Mouse (Mus musculus): ENCODE measurements at regions not wholly inside any gene's neighbourhood (a gene's known extent, or its start where the extent isn't known, plus 50 kb on each side); places are given as distances from the start of the nearest gene placed in this dataset.

DNA sequence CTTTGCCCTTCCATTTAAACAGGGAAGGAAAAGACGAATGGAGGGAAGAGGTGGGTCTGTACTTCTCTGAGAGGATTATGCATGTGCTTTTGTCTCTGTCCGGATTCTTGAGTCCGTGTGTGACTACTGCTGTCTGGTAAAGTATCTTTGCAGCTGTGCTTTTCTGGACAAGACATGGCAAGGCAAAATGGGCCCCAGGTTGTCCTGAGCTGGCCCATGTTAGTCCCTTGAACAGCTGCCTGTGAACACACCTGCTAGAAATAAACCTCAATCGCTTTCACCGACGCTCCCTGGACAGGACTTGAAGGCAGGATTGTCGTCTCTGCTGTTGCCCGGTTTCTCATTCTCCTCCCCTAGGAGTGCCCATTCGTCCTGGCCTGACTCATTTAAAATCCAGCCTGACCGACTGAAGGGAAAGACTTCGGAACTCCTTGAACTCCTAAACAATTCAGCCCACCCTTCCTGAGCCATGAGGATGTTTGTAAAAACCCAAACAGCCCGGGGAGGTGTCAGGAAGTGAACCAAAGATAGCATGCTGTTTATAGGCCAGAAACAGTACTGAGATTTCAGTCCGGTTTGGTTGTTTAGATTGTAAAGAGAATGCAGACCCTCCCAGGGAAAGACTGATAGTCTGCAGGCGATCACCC is 281.7 kb downstream of the Qk start:
- H3K27ac ChIP-seq (replicated peaks) = 0 out of 2 replicates have a peak overlapping the region, but pooled peaks have one; percentile 28
- no peak overlapping the region for H3K9ac ChIP-seq
- H3K9me3 ChIP-seq = no peaks in the 10 kb centered on the region
- no peak for ATAC-seq (ENCODE audit: low read depth)
- H3K4me2 ChIP-seq = no peak overlapping the region
- WGBS = 48% methylated on average over 14 of the region's 14 CpGs
- no peaks in the 10 kb centered on the region for H3K36me3 ChIP-seq
- no peaks in the 10 kb centered on the region for H3K27me3 ChIP-seq
- H3K4me3 ChIP-seq = no peak overlapping the region
- H3K4me1 ChIP-seq (replicated peaks) = peaks cover 11% of the 10 kb centered on the region; the same call in 1 of the 2 replicates

DNA sequence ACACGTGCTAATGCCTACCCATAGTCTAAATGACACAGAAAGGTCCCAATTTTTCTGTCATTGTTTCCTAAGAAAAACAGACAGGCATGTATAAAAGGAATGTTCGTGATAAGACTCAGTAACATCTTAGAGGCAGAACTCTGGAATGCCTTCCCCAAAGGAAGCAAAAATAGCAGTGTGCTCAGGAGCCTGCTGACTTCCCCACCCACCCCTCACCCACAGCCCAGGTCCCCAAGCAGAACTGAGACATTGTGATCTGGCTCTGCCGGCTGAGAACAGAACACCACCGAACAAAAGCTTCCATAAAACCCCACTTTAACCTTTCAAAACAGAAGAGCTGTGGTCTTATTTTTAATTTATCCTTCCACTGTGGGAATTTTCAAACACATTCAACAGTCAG is 286.1 kb downstream of the Qk start:
- H3K4me3 ChIP-seq = no peak overlapping the region
- no peak overlapping the region for H3K27ac ChIP-seq (replicated peaks)
- no peak for ATAC-seq (ENCODE audit: low read depth)
- 66% methylated on average over 4 of the region's 4 CpGs for WGBS
- H3K9ac ChIP-seq = no peak overlapping the region
- H3K36me3 ChIP-seq = no peaks in the 10 kb centered on the region
- no peak overlapping the region for H3K4me2 ChIP-seq
- no peaks in the 10 kb centered on the region for H3K9me3 ChIP-seq
- H3K4me1 ChIP-seq (replicated peaks) = peaks cover 11% of the 10 kb centered on the region; the same call in 1 of the 2 replicates
- H3K27me3 ChIP-seq = no peaks in the 10 kb centered on the region

GRCm38 (mm10) chr17:10031033-10031432 is 288.6 kb downstream of the Qk start:
- WGBS = 83% methylated on average over 3 of the region's 3 CpGs
- no peaks in the 10 kb centered on the region for H3K4me1 ChIP-seq (replicated peaks)
- H3K36me3 ChIP-seq = no peaks in the 10 kb centered on the region
- no peaks in the 10 kb centered on the region for H3K27me3 ChIP-seq
- H3K4me3 ChIP-seq = no peak overlapping the region
- ATAC-seq (ENCODE audit: low read depth) = no peak
- no peak overlapping the region for H3K9ac ChIP-seq
- H3K9me3 ChIP-seq = no peaks in the 10 kb centered on the region
- H3K4me2 ChIP-seq = no peak overlapping the region
- H3K27ac ChIP-seq (replicated peaks) = no peak overlapping the region

DNA sequence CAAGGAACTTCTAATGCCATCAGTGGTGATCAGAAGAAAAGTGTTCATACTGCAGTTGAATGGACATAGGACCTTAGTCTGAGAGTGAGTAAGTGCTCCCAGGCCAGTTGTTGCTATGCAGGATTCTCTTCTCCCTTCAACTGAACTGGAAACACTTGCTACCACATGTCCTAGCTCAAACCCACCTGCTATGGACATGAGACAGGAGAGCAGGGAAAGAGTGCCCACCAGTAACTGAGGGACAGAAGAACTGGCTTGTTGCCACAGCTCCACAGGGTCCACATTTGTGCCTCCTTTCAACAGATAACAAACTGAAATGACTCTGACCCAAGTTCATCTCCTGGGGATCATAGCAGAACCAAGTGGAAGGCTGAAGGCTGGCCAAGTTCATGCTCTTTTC is 292.9 kb downstream of the Qk start:
- Histone ChIP-seq H3K9ac (no peak overlapping the region), H3K27me3 (no peaks in the 10 kb centered on the region), H3K4me2 (no peak overlapping the region), H3K4me1 (replicated peaks) (no peaks in the 10 kb centered on the region), H3K9me3 (no peaks in the 10 kb centered on the region), H3K4me3 (no peak overlapping the region), H3K27ac (replicated peaks) (no peak overlapping the region), H3K36me3 (no peaks in the 10 kb centered on the region)
- ATAC-seq (ENCODE audit: low read depth) = no peak

DNA sequence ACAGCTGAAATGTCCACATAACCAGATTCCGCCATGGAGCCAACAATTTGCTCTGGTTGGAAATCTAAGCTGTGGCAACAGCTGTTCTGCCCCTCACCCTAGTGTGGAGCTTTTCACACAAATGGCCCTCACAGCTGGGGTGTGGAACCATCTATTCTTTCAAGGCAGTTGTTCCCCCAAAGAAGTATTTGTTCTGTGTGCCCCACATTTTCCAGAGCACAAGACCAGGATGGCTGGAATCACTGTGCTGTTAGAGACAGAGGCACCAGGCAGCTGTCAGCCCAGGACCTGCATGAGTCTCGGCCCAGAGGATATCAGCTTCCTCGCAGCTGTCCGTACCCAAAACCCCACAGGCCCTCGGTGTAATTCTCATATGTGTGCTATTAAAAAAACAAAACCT is 294.4 kb downstream of the Qk start:
- no peak overlapping the region for H3K27ac ChIP-seq (replicated peaks)
- no peaks in the 10 kb centered on the region for H3K27me3 ChIP-seq
- H3K4me1 ChIP-seq (replicated peaks) = no peaks in the 10 kb centered on the region
- H3K36me3 ChIP-seq = no peaks in the 10 kb centered on the region
- ATAC-seq (ENCODE audit: low read depth) = no peak
- H3K9ac ChIP-seq = no peak overlapping the region
- 72% methylated on average over 5 of the region's 5 CpGs for WGBS
- no peaks in the 10 kb centered on the region for H3K9me3 ChIP-seq
- no peak overlapping the region for H3K4me2 ChIP-seq
- H3K4me3 ChIP-seq = no peak overlapping the region

DNA sequence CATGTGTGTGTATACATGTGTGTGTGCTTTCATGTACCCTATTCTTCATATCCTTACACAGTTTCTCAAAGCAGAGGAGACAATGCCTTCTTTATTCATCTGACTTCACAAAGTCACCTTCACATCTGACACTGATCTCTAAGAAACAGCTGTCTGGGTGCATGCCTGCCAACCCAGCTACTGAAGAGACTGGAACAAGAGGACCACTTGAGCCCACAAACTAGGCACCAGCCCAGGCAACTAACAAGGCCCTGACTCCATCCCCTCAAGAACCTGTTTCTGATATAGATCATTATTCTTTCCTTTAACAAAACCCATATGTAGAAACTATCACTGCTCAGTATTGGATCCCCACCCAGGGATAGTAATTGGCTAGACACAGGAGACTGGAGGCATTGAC is 295.3 kb downstream of the Qk start:
- no peak overlapping the region for H3K27ac ChIP-seq (replicated peaks)
- ATAC-seq (ENCODE audit: low read depth) = no peak
- H3K9ac ChIP-seq = no peak overlapping the region
- no peaks in the 10 kb centered on the region for H3K9me3 ChIP-seq
- no peak overlapping the region for H3K4me3 ChIP-seq
- H3K36me3 ChIP-seq = no peaks in the 10 kb centered on the region
- no peaks in the 10 kb centered on the region for H3K4me1 ChIP-seq (replicated peaks)
- H3K27me3 ChIP-seq = no peaks in the 10 kb centered on the region
- no peak overlapping the region for H3K4me2 ChIP-seq

GRCm38 (mm10) chr17:10012161-10012560 is 307.5 kb downstream of the Qk start:
- WGBS = 14% methylated on average over 3 of the region's 3 CpGs
- Histone ChIP-seq H3K4me2 (no peak overlapping the region), H3K4me1 (replicated peaks) (peaks cover 33% of the 10 kb centered on the region), H3K36me3 (no peaks in the 10 kb centered on the region), H3K4me3 (no peak overlapping the region), H3K9ac (no peak overlapping the region), H3K27ac (replicated peaks) (peak overlapping the region; percentile 49; the same call in 1 of the 2 replicates), H3K27me3 (peaks cover 14% of the 10 kb centered on the region), H3K9me3 (no peaks in the 10 kb centered on the region)
- ATAC-seq (ENCODE audit: low read depth) = peak; percentile 78

GRCm38 (mm10) chr17:10011728-10012127 is 307.9 kb downstream of the Qk start:
- Histone ChIP-seq H3K27me3 (peaks cover 14% of the 10 kb centered on the region), H3K9me3 (no peaks in the 10 kb centered on the region), H3K4me2 (peak overlapping the region; percentile 26; the same call in 1 of the 2 replicates), H3K4me1 (replicated peaks) (peaks cover 33% of the 10 kb centered on the region), H3K4me3 (no peak overlapping the region), H3K36me3 (no peaks in the 10 kb centered on the region), H3K9ac (no peak overlapping the region), H3K27ac (replicated peaks) (peak overlapping the region; percentile 49)
- 11% methylated on average over 8 of the region's 8 CpGs for WGBS
- peak; percentile 60 for ATAC-seq (ENCODE audit: low read depth)

DNA sequence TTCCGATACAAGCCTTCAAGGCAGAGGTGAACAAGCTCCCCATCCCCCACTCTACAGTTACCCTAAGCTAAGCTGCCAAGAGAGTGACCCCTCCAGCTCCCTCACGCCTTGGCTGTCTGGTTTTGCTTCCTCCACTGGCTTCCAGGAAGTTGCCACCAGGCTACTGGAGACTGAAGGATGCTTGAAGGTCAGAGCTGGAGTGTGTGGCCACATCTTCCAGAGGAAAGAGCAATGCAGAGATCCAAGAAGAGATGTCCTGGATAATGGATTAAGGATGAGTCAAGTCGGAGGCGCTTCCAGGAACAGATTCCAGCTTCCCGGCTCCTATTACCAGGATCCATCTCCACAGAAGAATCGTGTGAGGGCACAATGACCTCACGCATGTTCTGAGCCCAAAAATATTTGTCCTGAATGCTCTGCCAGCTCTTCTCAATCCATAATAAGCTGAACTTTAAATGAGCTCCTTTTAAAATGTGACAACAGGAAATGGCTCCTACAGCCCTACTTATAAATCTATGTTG is 318.5 kb downstream of the Qk start:
- ATAC-seq (ENCODE audit: low read depth) = no peak
- Histone ChIP-seq H3K9ac (no peak overlapping the region), H3K27ac (replicated peaks) (no peak overlapping the region), H3K4me3 (no peak overlapping the region), H3K9me3 (no peaks in the 10 kb centered on the region), H3K4me2 (no peak overlapping the region), H3K36me3 (no peaks in the 10 kb centered on the region), H3K4me1 (replicated peaks) (no peaks in the 10 kb centered on the region), H3K27me3 (peaks cover under 1% of the 10 kb centered on the region; the same call in 1 of the 2 replicates)
- WGBS = 83% methylated on average over 7 of the region's 7 CpGs

DNA sequence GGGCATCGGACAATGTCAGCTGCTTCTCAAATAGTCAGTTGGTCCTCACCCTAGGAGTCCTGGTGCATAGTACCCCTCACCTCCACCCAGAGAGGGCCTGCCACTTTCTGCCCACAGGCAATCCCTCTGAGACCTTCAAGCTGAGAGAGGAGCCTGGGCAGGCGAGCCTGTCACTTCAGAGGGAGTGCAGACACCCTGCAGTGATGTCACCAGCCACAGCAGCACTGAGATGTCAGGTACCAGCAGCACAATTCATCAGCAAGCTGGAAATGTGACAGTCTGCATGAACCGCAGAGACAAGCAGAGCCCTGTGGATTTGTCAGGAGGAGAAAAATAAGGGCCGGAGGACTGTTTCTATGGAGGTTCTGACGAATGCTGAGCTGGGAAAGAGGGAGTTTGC is 324.3 kb downstream of the Qk start:
- Histone ChIP-seq H3K4me3 (no peak overlapping the region), H3K36me3 (no peaks in the 10 kb centered on the region)
- 65% methylated on average over 5 of the region's 5 CpGs for WGBS

GRCm38 (mm10) chr17:9990744-9991143 is 321.2 kb upstream of the Pabpc6 start:
- no peak overlapping the region for H3K9ac ChIP-seq
- no peak overlapping the region for H3K4me2 ChIP-seq
- WGBS = 95% methylated on average over 1 of the region's 1 CpGs
- H3K27me3 ChIP-seq = no peaks in the 10 kb centered on the region
- peaks cover 7% of the 10 kb centered on the region for H3K9me3 ChIP-seq
- H3K4me3 ChIP-seq = no peak overlapping the region
- H3K4me1 ChIP-seq (replicated peaks) = no peaks in the 10 kb centered on the region
- no peaks in the 10 kb centered on the region for H3K36me3 ChIP-seq
- no peak overlapping the region for H3K27ac ChIP-seq (replicated peaks)
- no peak for ATAC-seq (ENCODE audit: low read depth)

More for the DNA sequence above, 324.3 kb downstream of the Qk start:
- Histone ChIP-seq H3K9me3 (no peaks in the 10 kb centered on the region), H3K27ac (replicated peaks) (no peak overlapping the region), H3K4me1 (replicated peaks) (no peaks in the 10 kb centered on the region), H3K4me2 (no peak overlapping the region), H3K9ac (no peak overlapping the region), H3K27me3 (no peaks in the 10 kb centered on the region)
- no peak for ATAC-seq (ENCODE audit: low read depth)

DNA sequence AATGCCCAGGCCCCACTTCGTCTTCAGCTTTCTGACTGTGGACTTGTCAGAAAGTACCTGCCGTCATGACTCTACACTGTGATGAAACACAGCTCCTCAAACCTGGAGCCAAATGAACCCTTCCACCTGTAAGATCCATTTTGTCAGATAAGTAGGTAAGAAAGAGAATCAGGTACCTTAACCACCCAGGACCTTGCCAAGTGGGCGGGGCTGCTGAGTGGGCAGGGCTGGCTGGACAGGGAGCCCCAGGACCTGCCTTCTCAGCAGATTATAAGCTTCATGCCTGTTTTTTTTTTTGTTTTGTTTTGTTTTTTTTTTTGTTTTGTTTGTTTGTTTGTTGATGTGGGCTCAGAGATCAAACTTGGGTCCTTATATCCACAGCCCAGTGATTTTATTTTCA is 311.8 kb upstream of the Pabpc6 start:
- WGBS = 91% methylated on average over 3 of the region's 3 CpGs
- no peak for ATAC-seq (ENCODE audit: low read depth)
- H3K9me3 ChIP-seq = peaks cover 3% of the 10 kb centered on the region
- H3K36me3 ChIP-seq = no peaks in the 10 kb centered on the region
- no peak overlapping the region for H3K4me3 ChIP-seq
- no peak overlapping the region for H3K27ac ChIP-seq (replicated peaks)
- H3K4me1 ChIP-seq (replicated peaks) = peaks cover 23% of the 10 kb centered on the region
- H3K9ac ChIP-seq = no peak overlapping the region
- H3K4me2 ChIP-seq = no peak overlapping the region
- no peaks in the 10 kb centered on the region for H3K27me3 ChIP-seq

GRCm38 (mm10) chr17:9976866-9977421 is 307.4 kb upstream of the Pabpc6 start:
- Histone ChIP-seq H3K9me3 (no peaks in the 10 kb centered on the region), H3K4me3 (no peak overlapping the region), H3K27ac (replicated peaks) (no peak overlapping the region), H3K36me3 (no peaks in the 10 kb centered on the region), H3K4me2 (no peak overlapping the region), H3K4me1 (replicated peaks) (peaks cover 18% of the 10 kb centered on the region), H3K27me3 (no peaks in the 10 kb centered on the region), H3K9ac (no peak overlapping the region)
- 94% methylated on average over 4 of the region's 4 CpGs for WGBS
- ATAC-seq (ENCODE audit: low read depth) = no peak
